Mouse (Mus musculus): ENCODE data around the gene Alyref2. TPM values are rescaled to one million over a fixed set of nuclear protein-coding genes. Genes with fewer than 3 reads are reported as not detected.

Gene Alyref2
- 24.2 and 25.4 TPM in 2 replicates for polyA plus RNA-seq (2015; fragmentation: Nextera tagmentation; extraction: Ambion mirVana)

GRCm38 (mm10) chr1:171503250-171503591, at the start of gene Alyref2:
Gene Alyref2, plus strand, starts transcription at chr1:171503478.

GRCm38 (mm10) chr1:171535194-171535593, 31.9 kb downstream of the Alyref2 start, which contains the start of gene Itln1:
Gene Itln1, minus strand, starts transcription at chr1:171535294.

Other genes starting within 250 kb of the Alyref2 start
- 73.7 and 82.5 TPM in 2 replicates for gene B4galt3, start 233.2 kb upstream of the Alyref2 start, polyA plus RNA-seq (2015; fragmentation: Nextera tagmentation; extraction: Ambion mirVana)
- 27.3 and 34.9 TPM in 2 replicates for gene Ppox, start 222.3 kb upstream of the Alyref2 start, polyA plus RNA-seq (2015; fragmentation: Nextera tagmentation; extraction: Ambion mirVana)
- 66.3 and 73.0 TPM in 2 replicates for gene Usp21, start 215.5 kb upstream of the Alyref2 start, polyA plus RNA-seq (2015; fragmentation: Nextera tagmentation; extraction: Ambion mirVana)
- 136 and 151 TPM in 2 replicates for gene Ufc1, start 208.5 kb upstream of the Alyref2 start, polyA plus RNA-seq (2015; fragmentation: Nextera tagmentation; extraction: Ambion mirVana)
- 36.3 and 36.4 TPM in 2 replicates for gene Dedd, start 174.3 kb upstream of the Alyref2 start, polyA plus RNA-seq (2015; fragmentation: Nextera tagmentation; extraction: Ambion mirVana)
- 43.7 and 47.7 TPM in 2 replicates for gene Nit1, start 157.8 kb upstream of the Alyref2 start, polyA plus RNA-seq (2015; fragmentation: Nextera tagmentation; extraction: Ambion mirVana)
- 137 and 153 TPM in 2 replicates for gene Pfdn2, start 157.8 kb upstream of the Alyref2 start, polyA plus RNA-seq (2015; fragmentation: Nextera tagmentation; extraction: Ambion mirVana)
- 6.6 and 7.4 TPM in 2 replicates for gene Klhdc9, start 142.7 kb upstream of the Alyref2 start, polyA plus RNA-seq (2015; fragmentation: Nextera tagmentation; extraction: Ambion mirVana)
- gene Nectin4, start 133.4 kb upstream of the Alyref2 start, polyA plus RNA-seq (2015; fragmentation: Nextera tagmentation; extraction: Ambion mirVana) = 5.5 and 6.8 TPM in 2 replicates
- 0.90 and 0.92 TPM in 2 replicates for gene Arhgap30, start 114.5 kb upstream of the Alyref2 start, polyA plus RNA-seq (2015; fragmentation: Nextera tagmentation; extraction: Ambion mirVana)
- gene Usf1, start 92.2 kb upstream of the Alyref2 start, polyA plus RNA-seq (2015; fragmentation: Nextera tagmentation; extraction: Ambion mirVana) = 116 and 119 TPM in 2 replicates
- gene Tstd1, start 84.6 kb upstream of the Alyref2 start, polyA plus RNA-seq (2015; fragmentation: Nextera tagmentation; extraction: Ambion mirVana) = 2.3 and 2.7 TPM in 2 replicates
- gene F11r, start 65.9 kb upstream of the Alyref2 start, polyA plus RNA-seq (2015; fragmentation: Nextera tagmentation; extraction: Ambion mirVana) = 16.2 and 18.1 TPM in 2 replicates
- not detected in 2 replicates for gene Itln1, start 31.8 kb downstream of the Alyref2 start, polyA plus RNA-seq (2015; fragmentation: Nextera tagmentation; extraction: Ambion mirVana)
- 0.13 TPM in 1 of 2 replicates, not detected in the other for gene Cd244a, start 55.7 kb downstream of the Alyref2 start, polyA plus RNA-seq (2015; fragmentation: Nextera tagmentation; extraction: Ambion mirVana)
- gene Ly9, start 103.9 kb downstream of the Alyref2 start, polyA plus RNA-seq (2015; fragmentation: Nextera tagmentation; extraction: Ambion mirVana) = 0.22 and 0.26 TPM in 2 replicates
- gene Slamf7, start 149.6 kb downstream of the Alyref2 start, polyA plus RNA-seq (2015; fragmentation: Nextera tagmentation; extraction: Ambion mirVana) = not detected in 2 replicates
- gene Cd48, start 178.5 kb downstream of the Alyref2 start, polyA plus RNA-seq (2015; fragmentation: Nextera tagmentation; extraction: Ambion mirVana) = 1.4 and 1.6 TPM in 2 replicates

All from neural tube, postnatal 0 days (tissue).